Mouse (Mus musculus): ENCODE data around the gene Hoxd11.
A peak's percentile ranks its signal among the peaks of the same experiment; 100 is the strongest.

Hoxd11 gene

DNA sequence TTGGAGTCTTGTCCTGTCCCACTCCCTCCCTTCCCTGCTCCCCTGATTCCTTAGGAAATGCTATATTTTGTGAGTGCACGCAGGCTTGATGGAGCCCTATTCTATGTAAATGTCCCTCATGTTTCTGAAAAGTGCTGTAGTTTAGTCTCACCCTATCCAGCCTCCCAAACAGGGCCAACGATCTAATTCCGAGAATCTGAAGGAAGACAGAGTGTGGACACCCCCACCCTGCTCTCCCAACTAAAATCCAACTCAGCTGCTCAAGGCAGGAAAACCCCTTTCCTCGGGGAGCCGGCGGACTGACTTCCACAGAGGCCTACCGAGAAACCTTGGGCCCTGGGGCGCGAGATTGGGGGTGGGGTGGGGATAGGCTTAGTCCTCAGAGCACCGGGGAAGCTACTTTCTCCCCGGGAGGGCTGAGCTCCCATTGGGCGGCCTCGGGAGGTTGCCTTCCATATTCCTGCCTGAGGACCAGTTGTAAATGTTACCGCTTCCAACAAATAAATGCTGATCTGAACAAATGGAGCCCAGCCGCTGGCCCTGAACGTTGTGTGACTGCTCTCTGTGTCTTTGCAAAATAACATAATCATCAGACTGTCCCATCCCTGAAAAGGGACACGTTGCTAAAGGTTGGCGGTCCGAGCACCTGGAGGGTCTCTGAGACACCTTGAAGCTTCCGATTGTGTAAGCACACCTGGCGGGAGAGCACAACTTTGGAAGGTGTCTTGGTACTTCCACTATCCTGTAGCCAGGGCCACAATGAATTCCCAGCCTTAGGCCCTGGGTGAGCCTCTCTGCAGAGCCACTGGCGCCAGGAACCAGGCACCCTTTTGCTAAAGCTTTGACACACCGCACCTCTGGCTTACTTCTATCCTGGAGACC is 20.5 kb downstream of the Hoxd11 start:
- H3K36me3 ChIP-seq (ENCODE audit: insufficient read depth, low read length): no peaks in the 10 kb centered on the region
- TF ChIP-seq CTCF (conservative IDR thresholded peaks at IDR 0.05; ENCODE audit: low read length): no peak
- no peak for TF ChIP-seq POU5F1 (IDR thresholded peaks at IDR 0.05; ENCODE audit: borderline replicate concordance, low read length)
- no peak for TF ChIP-seq NANOG (IDR thresholded peaks at IDR 0.05; ENCODE audit: borderline replicate concordance, low read length)

DNA sequence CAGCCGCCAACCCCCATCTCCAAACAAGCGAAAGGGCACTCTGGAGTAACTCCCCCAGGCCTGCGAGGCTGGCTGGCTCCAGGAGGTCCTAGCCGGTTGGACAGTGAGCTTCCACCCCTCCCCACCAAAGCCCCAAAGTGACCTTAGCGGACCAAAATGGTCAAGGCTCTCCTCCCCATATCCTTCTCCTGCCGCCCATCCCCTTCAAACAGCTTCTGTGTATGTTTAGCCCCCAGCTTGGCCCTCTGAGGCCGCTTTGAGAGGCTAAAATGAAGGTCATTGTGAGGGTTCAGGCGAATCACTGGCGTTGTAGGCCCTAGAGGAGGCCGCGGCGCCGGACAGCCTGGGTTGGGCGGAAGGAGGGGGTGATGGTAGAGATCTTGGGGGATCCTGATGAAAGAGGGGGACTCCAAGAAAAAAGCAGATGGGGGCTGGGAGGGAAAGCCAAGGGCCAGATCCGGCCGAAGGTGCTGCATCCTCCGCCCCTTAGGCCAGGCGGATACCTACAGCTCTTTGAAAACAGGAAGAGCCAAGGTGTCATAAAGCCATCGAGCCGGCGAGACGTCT is 21.3 kb downstream of the Hoxd11 start:
- TF ChIP-seq POU5F1 (IDR thresholded peaks at IDR 0.05; ENCODE audit: borderline replicate concordance, low read length): no peak
- TF ChIP-seq CTCF (conservative IDR thresholded peaks at IDR 0.05; ENCODE audit: low read length): no peak
- TF ChIP-seq NANOG (IDR thresholded peaks at IDR 0.05; ENCODE audit: borderline replicate concordance, low read length): no peak

More for the DNA sequence above, 20.5 kb downstream of the Hoxd11 start:
- Histone ChIP-seq H3K4me1 (replicated peaks; ENCODE audit: low read depth, low read length) (peaks cover 40% of the 10 kb centered on the region), H3K4me3 (replicated peaks; ENCODE audit: low read length) (no peak overlapping the region), H3K9me3 (ENCODE audit: low read length) (no peaks in the 10 kb centered on the region), H3K27me3 (ENCODE audit: insufficient read depth, low read length) (peaks cover 96% of the 10 kb centered on the region)

GRCm38 (mm10) chr2:74701949-74702819 is 22.8 kb downstream of the Hoxd11 start:
- Histone ChIP-seq H3K36me3 (ENCODE audit: insufficient read depth, low read length) (no peaks in the 10 kb centered on the region), H3K4me1 (replicated peaks; ENCODE audit: low read depth, low read length) (peaks cover 41% of the 10 kb centered on the region), H3K4me3 (replicated peaks; ENCODE audit: low read length) (no peak overlapping the region), H3K27me3 (ENCODE audit: insufficient read depth, low read length) (peaks cover 89% of the 10 kb centered on the region), H3K9me3 (ENCODE audit: low read length) (no peaks in the 10 kb centered on the region)
- TF ChIP-seq CTCF (conservative IDR thresholded peaks at IDR 0.05; ENCODE audit: low read length): peak; percentile 91
- no peak for TF ChIP-seq NANOG (IDR thresholded peaks at IDR 0.05; ENCODE audit: borderline replicate concordance, low read length)
- TF ChIP-seq POU5F1 (IDR thresholded peaks at IDR 0.05; ENCODE audit: borderline replicate concordance, low read length): no peak

More for the DNA sequence above, 21.3 kb downstream of the Hoxd11 start:
- peak overlapping the region; percentile 13; the same call in 1 of the 2 replicates for H3K4me3 ChIP-seq (replicated peaks; ENCODE audit: low read length)
- H3K27me3 ChIP-seq (ENCODE audit: insufficient read depth, low read length): peaks cover 90% of the 10 kb centered on the region
- no peaks in the 10 kb centered on the region for H3K36me3 ChIP-seq (ENCODE audit: insufficient read depth, low read length)
- H3K4me1 ChIP-seq (replicated peaks; ENCODE audit: low read depth, low read length): peaks cover 40% of the 10 kb centered on the region
- H3K9me3 ChIP-seq (ENCODE audit: low read length): no peaks in the 10 kb centered on the region

DNA sequence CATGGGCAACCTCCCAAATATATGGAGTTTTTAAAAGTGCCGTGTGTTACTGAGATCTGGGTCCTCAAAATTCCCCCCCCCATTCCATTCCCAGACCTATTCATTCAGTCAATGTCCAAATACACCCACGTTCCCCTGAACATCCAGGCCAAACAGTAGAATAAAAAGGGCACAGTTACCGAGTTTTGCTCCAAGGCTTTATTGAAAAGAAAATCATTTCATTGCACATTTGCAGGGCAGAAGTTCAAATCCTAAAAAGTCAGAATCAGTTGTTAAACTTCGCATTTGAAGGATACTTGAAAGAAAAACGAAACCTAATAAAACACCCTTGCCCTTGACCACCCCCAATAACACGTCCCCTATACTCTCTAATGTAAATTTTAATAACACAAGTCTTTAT is 23.5 kb downstream of the Hoxd11 start:
- H3K27me3 ChIP-seq (ENCODE audit: insufficient read depth, low read length): peaks cover 89% of the 10 kb centered on the region
- no peak overlapping the region for H3K4me3 ChIP-seq (replicated peaks; ENCODE audit: low read length)
- peaks cover 41% of the 10 kb centered on the region for H3K4me1 ChIP-seq (replicated peaks; ENCODE audit: low read depth, low read length)
- TF ChIP-seq POU5F1 (IDR thresholded peaks at IDR 0.05; ENCODE audit: borderline replicate concordance, low read length): no peak
- TF ChIP-seq CTCF (conservative IDR thresholded peaks at IDR 0.05; ENCODE audit: low read length): no peak
- TF ChIP-seq NANOG (IDR thresholded peaks at IDR 0.05; ENCODE audit: borderline replicate concordance, low read length): no peak
- no peaks in the 10 kb centered on the region for H3K9me3 ChIP-seq (ENCODE audit: low read length)
- no peaks in the 10 kb centered on the region for H3K36me3 ChIP-seq (ENCODE audit: insufficient read depth, low read length)

DNA sequence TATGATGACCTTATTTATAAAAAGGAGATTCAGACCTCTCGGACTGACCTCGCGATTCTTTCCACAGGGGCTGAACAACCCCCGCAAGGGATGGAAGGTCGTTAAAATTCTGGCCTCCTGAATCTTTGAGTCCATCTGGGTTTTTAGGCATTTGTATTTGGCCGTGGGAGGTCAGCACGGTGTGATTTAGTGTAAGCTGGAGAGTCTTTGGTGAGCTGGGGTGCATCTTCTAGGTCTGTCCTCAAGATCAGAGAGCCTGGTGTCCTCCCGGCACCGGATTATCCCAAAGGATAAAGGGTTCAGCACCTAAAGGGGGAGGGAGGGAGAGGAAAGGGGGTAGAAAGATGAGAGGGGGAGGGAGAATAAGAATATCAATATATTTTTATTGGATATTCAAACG is 24.0 kb downstream of the Hoxd11 start:
- TF ChIP-seq POU5F1 (IDR thresholded peaks at IDR 0.05; ENCODE audit: borderline replicate concordance, low read length): no peak
- no peak for TF ChIP-seq NANOG (IDR thresholded peaks at IDR 0.05; ENCODE audit: borderline replicate concordance, low read length)
- TF ChIP-seq CTCF (conservative IDR thresholded peaks at IDR 0.05; ENCODE audit: low read length): no peak
- Histone ChIP-seq H3K4me3 (replicated peaks; ENCODE audit: low read length) (no peak overlapping the region), H3K36me3 (ENCODE audit: insufficient read depth, low read length) (no peaks in the 10 kb centered on the region), H3K27me3 (ENCODE audit: insufficient read depth, low read length) (peaks cover 89% of the 10 kb centered on the region), H3K9me3 (ENCODE audit: low read length) (no peaks in the 10 kb centered on the region), H3K4me1 (replicated peaks; ENCODE audit: low read depth, low read length) (peaks cover 41% of the 10 kb centered on the region)

- Histone ChIP-seq H3K4me1 (replicated peaks; ENCODE audit: low read depth, low read length) (peaks cover 36% of the 10 kb centered on the region), H3K27me3 (ENCODE audit: insufficient read depth, low read length) (peaks cover 89% of the 10 kb centered on the region), H3K36me3 (ENCODE audit: insufficient read depth, low read length) (no peaks in the 10 kb centered on the region), H3K9me3 (ENCODE audit: low read length) (no peaks in the 10 kb centered on the region), H3K4me3 (replicated peaks; ENCODE audit: low read length) (peak overlapping the region; percentile 70; the same call in 1 of the 2 replicates)
- TF ChIP-seq CTCF (conservative IDR thresholded peaks at IDR 0.05; ENCODE audit: low read length) (no peak), NANOG (IDR thresholded peaks at IDR 0.05; ENCODE audit: borderline replicate concordance, low read length) (no peak), POU5F1 (IDR thresholded peaks at IDR 0.05; ENCODE audit: borderline replicate concordance, low read length) (no peak)
Measured at GRCm38 (mm10) chr2:74703720-74704392, 24.5 kb downstream of the Hoxd11 start.

- Histone ChIP-seq H3K27me3 (ENCODE audit: insufficient read depth, low read length) (peaks cover 89% of the 10 kb centered on the region), H3K36me3 (ENCODE audit: insufficient read depth, low read length) (no peaks in the 10 kb centered on the region), H3K9me3 (ENCODE audit: low read length) (no peaks in the 10 kb centered on the region), H3K4me3 (replicated peaks; ENCODE audit: low read length) (peak within 1 kb of the TSS; percentile 70), H3K4me1 (replicated peaks; ENCODE audit: low read depth, low read length) (peaks cover 29% of the 10 kb centered on the region)
- no peak for TF ChIP-seq NANOG (IDR thresholded peaks at IDR 0.05; ENCODE audit: borderline replicate concordance, low read length)
- TF ChIP-seq POU5F1 (IDR thresholded peaks at IDR 0.05; ENCODE audit: borderline replicate concordance, low read length): no peak
- TF ChIP-seq CTCF (conservative IDR thresholded peaks at IDR 0.05; ENCODE audit: low read length): no peak
Measured at GRCm38 (mm10) chr2:74704393-74704998, 25.1 kb downstream of the Hoxd11 start, which contains the start of gene Hoxd8. TSS of gene Hoxd8 (plus strand) at chr2:74704615.

Data from E14TG2a.4 (cell line).